8 mouse cellular contexts compared by ENCODE assay signal in the genomic region with DNA sequence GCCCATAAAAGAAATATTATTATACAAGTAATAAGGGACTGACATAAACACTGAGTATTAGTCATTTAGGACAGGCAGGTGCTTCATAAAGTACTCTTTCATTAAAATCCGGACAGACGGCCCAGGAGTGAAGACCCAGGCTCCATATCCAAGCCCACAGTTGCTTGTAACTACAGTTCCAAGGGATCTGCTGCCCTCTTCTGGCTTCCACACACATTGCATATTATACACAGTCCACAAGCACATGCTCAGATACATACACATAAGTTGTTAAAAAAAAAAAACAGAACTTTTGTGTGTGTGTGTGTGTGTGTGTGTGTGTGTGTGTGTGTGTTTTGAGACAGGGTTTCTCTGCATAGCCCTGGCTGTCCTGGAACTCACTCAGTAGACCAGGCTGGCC. TPM values are rescaled to one million over a fixed set of nuclear protein-coding genes. Genes with fewer than 3 reads are reported as not detected.
A peak's percentile ranks its signal among the peaks of the same experiment; 100 is the strongest.
DNase-seq lines count a peak whose midpoint lies in the region; ATAC-seq lines count a peak whose summit lies in the region.

No protein-coding gene starts in this region.

- intact Hi-C loops in left cerebral cortex, postnatal 14 days (cut with DNase I) = no loop called here

- peak; percentile 24 for DNase-seq in adrenal gland, postnatal 14 days
- DNase-seq in adrenal gland, postnatal 4 days (ENCODE audit: low spot score in 2 of 2) = no peak
- peak; percentile 23 to 62 for DNase-seq in left cerebral cortex, postnatal 14 days (ENCODE audit: low spot score in 2 of 2)
- no peak for DNase-seq in left cerebral cortex, adult 8-10 months (ENCODE audit: low spot score in 2 of 2)
- peak; percentile 37 for DNase-seq in embryo, embryonic 11 days
- no peak for DNase-seq in urinary bladder, postnatal 36 days (ENCODE audit: low spot score in 2 of 2)
- no peak for DNase-seq in ovary, postnatal 10 days (ENCODE audit: low spot score)

- ATAC-seq in megakaryocyte progenitor cell, adult 5-6 weeks (replicated peaks; ENCODE audit: poor library complexity) = peak; percentile 88

RNA-seq across cellular contexts. Expression of gene Raph1, which starts 32.0 kb away (rescaled TPM):
- 95.8 and 154 TPM in 2 replicates for total RNA-seq in adrenal gland, postnatal 14 days (2021)
- 10 to 100 TPM; 73.6 to 75.3 TPM for total RNA-seq in adrenal gland, postnatal 4 days (2021)
- 100 to 1,000 TPM in 1 of 2 experiments, 10 to 100 TPM in 1; 86.8 to 102 TPM for total RNA-seq in left cerebral cortex, postnatal 14 days (2021)
- 10 to 100 TPM; 62.2 to 77.4 (median 64.6) TPM for total RNA-seq in left cerebral cortex, adult 8-10 months (2022)
- total RNA-seq in megakaryocyte progenitor cell, adult 5-6 weeks (2015) = 11.6 and 15.5 TPM in 2 replicates
- 1.5 and 2.5 TPM in 2 replicates for total RNA-seq in megakaryocyte progenitor cell, adult 5-6 weeks (2017)

Comparison
In these comparisons a context has a peak if more than half of its experiments do, and no peak if none do; other contexts are left out.
1. DNase-seq: peak in adrenal gland, postnatal 14 days (single experiment), left cerebral cortex, postnatal 14 days (2 of 2) and embryo, embryonic 11 days (single experiment); none in adrenal gland, postnatal 4 days (0 of 2), left cerebral cortex, adult 8-10 months (0 of 2), urinary bladder, postnatal 36 days (0 of 2) and ovary, postnatal 10 days (single experiment).